Mouse (Mus musculus) adrenal gland, adult 8-10 months (tissue): Measurements from ENCODE around the gene Lama2. TPM values are rescaled to one million over a fixed set of nuclear protein-coding genes. Genes with fewer than 3 reads are reported as not detected.

Experiments used
- DNase-seq: peaks from one replicate; pipeline ENCODE4 v3.0.0; 2022
- total RNA-seq, 4 experiments: library from RNA; stranded (reverse); gene quantifications; 2 replicates each; pipeline ENCODE4 v1.2.4; 2022

Gene Lama2
- 10 to 100 TPM; 29.8 to 42.3 (median 30.6) TPM for total RNA-seq

DNA sequence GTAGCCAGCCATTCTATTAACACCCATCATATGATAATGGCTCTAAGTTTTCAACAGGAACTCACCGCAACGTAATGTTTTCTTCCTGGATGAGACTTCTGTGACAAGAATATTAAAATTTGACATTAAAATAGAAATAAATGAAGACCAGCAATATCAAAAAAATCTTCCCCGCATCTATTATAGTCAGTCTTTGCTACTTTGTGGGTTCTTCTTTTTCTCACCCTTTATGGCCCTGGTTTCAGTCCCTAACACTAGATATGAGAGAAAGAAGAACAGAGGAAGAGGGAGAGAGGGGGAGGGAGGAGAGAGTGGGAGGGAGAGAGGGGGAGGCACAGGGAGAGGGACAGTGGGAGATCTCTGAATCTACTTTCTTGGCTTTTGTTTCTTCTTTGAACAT lies at the start of gene Lama2:
Gene Lama2 (minus strand): TSS at position 101 of the 400 bp plus-strand sequence.
- DNase-seq, result no peak

GRCm38 (mm10) chr10:27664391-27664790 lies 44.8 kb upstream of the Lama2 start:
- DNase-seq, result no peak

DNA sequence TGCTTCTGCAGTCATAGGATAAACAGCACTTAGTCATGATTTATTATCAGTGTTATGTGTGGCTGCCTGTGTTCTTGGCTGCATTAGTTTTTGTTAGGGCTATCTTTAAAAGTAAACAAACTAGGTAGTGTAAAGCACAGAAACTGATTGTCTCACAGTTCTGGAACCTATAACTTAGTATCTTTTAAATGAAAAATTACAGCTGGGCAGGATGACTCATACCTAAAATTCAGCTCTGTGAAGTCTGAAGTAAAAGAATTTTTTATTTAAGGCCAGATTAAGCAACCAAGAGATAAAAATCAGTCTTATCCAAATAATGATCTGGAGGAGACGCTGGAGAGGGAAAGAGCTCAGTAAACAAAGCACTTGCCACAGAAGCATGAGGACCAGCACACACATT lies 43.8 kb upstream of the Lama2 start:
- no peak for DNase-seq

DNA sequence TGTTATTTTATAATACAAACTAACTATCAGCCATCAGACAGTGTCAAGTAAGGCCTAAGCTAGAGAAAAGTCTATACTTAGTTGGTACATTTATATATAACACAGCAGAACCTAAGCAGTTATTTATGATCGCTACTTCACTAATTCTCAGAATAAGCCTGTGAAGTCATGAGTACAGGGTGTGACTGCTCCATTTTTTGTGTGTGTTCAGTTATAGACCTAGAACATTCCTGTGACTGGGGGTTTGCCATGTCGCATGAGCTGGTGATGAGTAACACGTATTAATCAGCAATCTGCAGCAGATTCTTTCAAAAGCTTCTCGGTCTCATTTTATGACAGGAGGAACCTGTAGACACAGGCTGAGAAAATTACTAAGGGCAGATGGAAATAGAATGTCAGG lies 34.6 kb upstream of the Lama2 start:
- DNase-seq, result no peak

- no peak for DNase-seq
Observed at GRCm38 (mm10) chr10:27652694-27653335, 33.3 kb upstream of the Lama2 start.

- no peak for DNase-seq
Observed at GRCm38 (mm10) chr10:27635721-27636120, 16.2 kb upstream of the Lama2 start.

GRCm38 (mm10) chr10:27631002-27631401 lies 11.4 kb upstream of the Lama2 start:
- DNase-seq, result no peak

GRCm38 (mm10) chr10:27621697-27622449 lies 2.3 kb upstream of the Lama2 start:
- DNase-seq, result no peak

GRCm38 (mm10) chr10:27617522-27618020 lies 2.0 kb downstream of the Lama2 start:
- no peak for DNase-seq

GRCm38 (mm10) chr10:27616641-27617415 lies 2.7 kb downstream of the Lama2 start:
- DNase-seq, result no peak

DNA sequence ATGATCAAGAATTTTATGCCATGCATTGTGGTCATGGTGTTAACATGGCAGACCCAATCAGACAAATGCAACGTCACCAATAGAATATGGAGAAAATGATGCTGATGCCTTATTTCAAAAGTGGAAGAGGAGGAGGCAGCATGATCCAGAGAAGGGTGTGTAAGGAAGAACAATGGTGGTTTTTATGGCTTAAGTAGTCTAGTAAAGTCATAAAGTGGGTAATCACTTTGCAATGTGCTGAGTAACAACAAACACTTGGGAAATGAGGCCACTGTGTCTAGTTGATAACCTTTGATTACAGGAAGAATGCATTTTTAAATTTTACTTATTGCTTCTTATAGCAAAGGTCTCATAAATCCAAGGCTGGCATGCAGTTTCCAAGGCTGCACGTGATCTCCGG lies 23.9 kb downstream of the Lama2 start:
- DNase-seq, result no peak

- no peak for DNase-seq
Observed at GRCm38 (mm10) chr10:27533217-27533616, 86.3 kb downstream of the Lama2 start.

DNA sequence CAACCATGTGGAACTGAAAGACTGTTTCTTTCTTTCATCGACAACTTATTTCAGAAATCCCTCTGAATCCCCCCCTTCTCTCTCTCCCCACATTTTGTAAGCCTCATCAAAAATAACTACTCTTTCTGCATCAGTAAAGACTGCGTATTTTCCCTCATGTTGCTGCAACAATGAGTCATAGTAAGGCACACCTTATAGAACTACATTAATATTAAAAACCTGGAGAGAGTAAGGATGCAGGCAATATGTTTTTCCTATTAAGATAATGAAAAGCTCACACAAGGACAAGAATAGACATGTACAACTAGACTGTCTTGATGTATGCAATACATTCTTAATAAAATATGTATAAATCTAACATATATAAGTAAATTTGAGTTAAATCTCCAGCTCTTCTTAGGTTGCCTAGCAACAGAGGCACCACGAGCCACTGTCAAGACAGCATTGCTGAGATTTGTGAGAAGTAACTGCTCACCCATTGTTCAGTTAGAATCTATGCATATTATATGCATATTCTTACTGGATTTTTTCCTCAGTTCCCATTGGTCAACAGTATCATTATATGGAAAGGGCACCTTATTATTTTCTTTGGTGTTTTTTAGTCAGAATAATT lies 110.6 kb downstream of the Lama2 start:
- DNase-seq, result no peak

- no peak for DNase-seq
Observed at GRCm38 (mm10) chr10:27500863-27501262, 118.7 kb downstream of the Lama2 start.

DNA sequence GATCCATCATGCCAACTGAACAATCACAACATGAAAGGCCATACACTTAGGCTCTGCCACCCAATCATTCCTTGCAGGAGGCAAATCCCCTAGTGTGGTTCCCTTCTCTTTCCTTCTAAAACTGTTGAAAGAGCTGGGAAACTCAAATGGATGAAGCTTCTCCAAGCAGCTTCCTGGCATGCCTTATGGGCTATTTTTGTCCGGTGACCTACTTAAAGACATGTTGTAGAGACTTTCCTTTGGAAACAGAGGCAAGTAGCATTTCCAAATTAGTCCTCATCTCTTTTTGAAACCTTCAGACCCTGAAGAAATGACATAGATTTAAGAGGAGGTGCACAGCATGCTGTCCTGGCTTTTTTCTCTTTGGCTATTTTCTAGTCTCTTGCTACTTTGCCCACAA lies 131.1 kb downstream of the Lama2 start:
- DNase-seq, result no peak

DNA sequence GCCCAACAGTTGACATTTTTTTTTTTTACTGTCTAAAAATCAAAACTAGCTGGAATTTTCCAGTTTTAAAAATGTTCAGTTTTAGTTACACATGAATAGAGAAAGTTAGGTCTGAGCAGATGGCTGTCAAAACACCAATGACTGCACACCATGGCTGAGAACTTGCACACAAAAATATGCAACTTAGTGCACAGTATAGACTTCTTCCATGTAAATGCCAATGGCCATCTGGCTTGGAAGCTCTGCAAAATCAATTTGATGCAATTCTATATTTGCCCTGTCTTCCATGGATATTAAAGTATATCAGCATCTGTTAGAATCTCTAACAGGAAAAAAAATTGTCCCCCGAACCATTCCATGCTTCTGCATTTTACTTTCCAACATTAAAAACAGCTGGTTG lies 135.5 kb downstream of the Lama2 start:
- DNase-seq, result no peak

- no peak for DNase-seq
Observed at GRCm38 (mm10) chr10:27475540-27475939, 144.0 kb downstream of the Lama2 start.

- DNase-seq, result no peak
Observed at GRCm38 (mm10) chr10:27468274-27468673, 151.3 kb downstream of the Lama2 start.

- no peak for DNase-seq
Observed at GRCm38 (mm10) chr10:27413583-27414465, 205.7 kb downstream of the Lama2 start.

DNA sequence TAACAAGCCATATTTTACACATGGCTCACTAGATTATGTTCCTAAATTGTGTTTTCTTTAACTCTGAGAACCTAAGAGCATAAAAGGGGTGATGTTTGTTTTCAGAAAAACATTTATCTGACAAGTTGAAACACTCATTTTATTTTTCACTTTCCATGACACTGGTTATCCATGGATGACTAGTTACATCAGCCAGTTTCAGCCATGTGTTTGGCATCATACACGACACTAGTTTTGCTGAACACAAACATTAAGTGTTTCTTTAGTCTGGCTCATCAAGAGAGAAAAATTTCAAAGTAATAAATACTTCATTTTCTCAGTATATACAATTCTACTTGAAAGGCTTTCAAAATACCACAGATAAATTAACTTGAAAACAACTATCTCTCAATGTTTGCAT lies 228.8 kb downstream of the Lama2 start:
- no peak for DNase-seq

DNA sequence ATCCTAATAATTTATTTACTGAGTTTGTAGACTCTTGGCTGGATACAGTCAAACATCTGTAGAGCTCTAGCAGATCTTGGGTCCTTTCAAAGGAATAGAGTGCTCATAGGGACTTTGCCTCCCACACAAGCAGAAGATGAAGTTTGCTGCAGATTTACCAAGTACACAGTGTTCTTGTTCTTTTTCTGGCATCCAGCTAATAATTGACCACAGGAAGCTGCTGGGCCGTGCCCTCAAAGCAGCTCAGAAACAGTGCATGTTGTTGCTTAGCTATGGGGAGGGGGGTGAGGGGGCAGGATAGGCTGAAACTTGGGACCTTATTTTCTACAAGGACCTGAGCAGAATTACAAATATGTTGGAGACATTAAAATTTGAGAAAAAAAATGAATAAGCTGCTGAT lies 232.0 kb downstream of the Lama2 start:
- DNase-seq, result no peak

DNA sequence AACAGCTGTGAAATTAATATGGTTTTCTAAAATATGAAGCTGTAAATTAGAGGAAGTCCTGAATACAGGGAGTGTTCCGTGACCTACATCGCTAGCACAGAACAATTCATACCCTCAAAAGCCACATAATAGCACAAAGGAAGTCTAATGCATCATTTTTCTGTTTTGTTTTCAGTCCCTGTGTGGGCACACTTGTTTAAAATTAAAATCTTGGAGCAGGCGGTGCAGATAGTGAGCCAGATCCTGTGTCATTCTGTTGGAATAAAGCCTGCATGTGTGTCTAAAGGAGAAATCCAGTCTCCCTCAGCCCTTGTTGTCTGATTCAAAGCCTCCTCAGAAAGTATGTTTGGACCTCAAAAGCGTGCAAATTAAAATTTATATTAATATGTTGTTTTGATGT lies 234.9 kb downstream of the Lama2 start:
- DNase-seq, result no peak
